Mouse (Mus musculus): ENCODE measurements around the gene Il16.

- no peak for TF ChIP-seq CTCF (IDR thresholded peaks at IDR 0.05; ENCODE audit: borderline replicate concordance, insufficient read depth, low read length)
- no peak for TF ChIP-seq POLR2A (IDR thresholded peaks at IDR 0.05; ENCODE audit: low read depth, low read length)
Observed at GRCm38 (mm10) chr7:83671573-83671972, 74.0 kb downstream of the Il16 start.

All from embryonic fibroblast, embryonic 13.5 days (primary cell).